Mouse (Mus musculus) hindbrain, embryonic 10.5 days (tissue): Measurements from ENCODE around the gene Pitpnb. TPM values are rescaled to one million over a fixed set of nuclear protein-coding genes. Genes with fewer than 3 reads are reported as not detected.

Source experiments
- DNase-seq: peaks from one replicate; pipeline ENCODE4 v3.0.0-alpha.2; 2017; ENCODE audit warnings: low spot score
- H3K27ac ChIP-seq: fragments of 300-500 bp; sonication (generic); 2 replicates; pipeline ENCODE4 v1.5.1; 2016; ENCODE audit warnings: mild to moderate bottlenecking, moderate library complexity
- H3K27me3 ChIP-seq: fragments of 300-500 bp; sonication (generic); 2 replicates; pipeline ENCODE4 v1.6.1; 2016; ENCODE audit warnings: mild to moderate bottlenecking; ENCODE audit not compliant: poor library complexity, insufficient read depth, severe bottlenecking
- H3K36me3 ChIP-seq: fragments of 300-500 bp; sonication (generic); 2 replicates; pipeline ENCODE4 v1.6.1; 2016; ENCODE audit warnings: mild to moderate bottlenecking, moderate library complexity
- H3K4me1 ChIP-seq: fragments of 300-500 bp; sonication (generic); replicated peaks from 2 replicates; pipeline ENCODE4 v1.6.1; 2016; ENCODE audit warnings: mild to moderate bottlenecking
- H3K4me3 ChIP-seq: fragments of 300-500 bp; sonication (generic); 2 replicates; pipeline ENCODE4 v1.5.1; 2016; ENCODE audit warnings: mild to moderate bottlenecking, moderate library complexity
- H3K9me3 ChIP-seq: fragments of 300-500 bp; sonication (generic); 2 replicates; pipeline ENCODE4 v1.6.1; 2016; ENCODE audit warnings: mild to moderate bottlenecking, moderate library complexity
- WGBS: fragments of 180-500 bp; shearing (Covaris S2); methylation state at CpG from one replicate; pipeline ENCODE4 v1.1.7; 2016; 5-methylcytosine and 5-hydroxymethylcytosine counted together
- polyA plus RNA-seq: library from polyadenylated mRNA; unstranded; fragments of >200 nt; fragmentation: Nextera tagmentation; extraction: Ambion mirVana; gene quantifications from 2 replicates; pipeline ENCODE4 v1.2.1, GENCODE M21; 2016

The Pitpnb gene
- polyA plus RNA-seq, 1 experiment from 2014 or later: 110 TPM

- WGBS: 1% methylated on average over 56 of the region's 56 CpGs
- Histone ChIP-seq H3K9me3 (no peaks in the 10 kb centered on the region), H3K36me3 (peaks cover 71% of the 10 kb centered on the region)
Measured at GRCm38 (mm10) chr5:111420011-111420691, 89.6 kb downstream of the Pitpnb start.

GRCm38 (mm10) chr5:111420896-111421295 lies 90.3 kb downstream of the Pitpnb start:
- WGBS: 10% methylated on average over 22 of the region's 22 CpGs
- DNase-seq: peak; percentile 62
- Histone ChIP-seq H3K9me3 (no peaks in the 10 kb centered on the region), H3K36me3 (peaks cover 77% of the 10 kb centered on the region), H3K27ac (peak overlapping the region; percentile 99), H3K4me1 (peaks cover 84% of the 10 kb centered on the region), H3K27me3 (peaks cover 7% of the 10 kb centered on the region; the same call in 1 of the 2 replicates), H3K4me3 (peak overlapping the region; percentile 99)

More at GRCm38 (mm10) chr5:111420011-111420691, 89.6 kb downstream of the Pitpnb start:
- peaks cover 83% of the 10 kb centered on the region for H3K4me1 ChIP-seq
- H3K27ac ChIP-seq: peak overlapping the region; percentile 99
- peak; percentile 59 for DNase-seq
- peaks cover 7% of the 10 kb centered on the region; the same call in 1 of the 2 replicates for H3K27me3 ChIP-seq
- H3K4me3 ChIP-seq: peak overlapping the region; percentile 99

- H3K27me3 ChIP-seq: peaks cover 7% of the 10 kb centered on the region; the same call in 1 of the 2 replicates
- peak overlapping the region; percentile 99 for H3K4me3 ChIP-seq
- peak overlapping the region; percentile 99 for H3K27ac ChIP-seq
- WGBS: 28% methylated on average over 15 of the region's 15 CpGs
- DNase-seq: peak; percentile 45
- peaks cover 82% of the 10 kb centered on the region for H3K36me3 ChIP-seq
- no peaks in the 10 kb centered on the region for H3K9me3 ChIP-seq
- peaks cover 88% of the 10 kb centered on the region for H3K4me1 ChIP-seq
Measured at GRCm38 (mm10) chr5:111421424-111421823, 90.9 kb downstream of the Pitpnb start.

GRCm38 (mm10) chr5:111422058-111422800 lies 91.7 kb downstream of the Pitpnb start:
- Histone ChIP-seq H3K4me1 (peaks cover 88% of the 10 kb centered on the region), H3K27ac (peak overlapping the region; percentile 99), H3K9me3 (no peaks in the 10 kb centered on the region), H3K36me3 (peaks cover 90% of the 10 kb centered on the region), H3K4me3 (peak overlapping the region; percentile 99), H3K27me3 (peaks cover 7% of the 10 kb centered on the region; the same call in 1 of the 2 replicates)
- peak; percentile 41 for DNase-seq
- WGBS: 20% methylated on average over 8 of the region's 8 CpGs

- Histone ChIP-seq H3K4me3 (peak overlapping the region; percentile 99), H3K9me3 (no peaks in the 10 kb centered on the region), H3K4me1 (peaks cover 96% of the 10 kb centered on the region), H3K27me3 (peaks cover 7% of the 10 kb centered on the region; the same call in 1 of the 2 replicates), H3K27ac (peak overlapping the region; percentile 99), H3K36me3 (peaks cover 98% of the 10 kb centered on the region)
- 33% methylated on average over 10 of the region's 10 CpGs for WGBS
- peak; percentile 53 for DNase-seq
Measured at GRCm38 (mm10) chr5:111423011-111423410, 92.4 kb downstream of the Pitpnb start.

GRCm38 (mm10) chr5:111423616-111424015 lies 93.1 kb downstream of the Pitpnb start:
- peaks cover 7% of the 10 kb centered on the region; the same call in 1 of the 2 replicates for H3K27me3 ChIP-seq
- peaks cover 99% of the 10 kb centered on the region for H3K36me3 ChIP-seq
- 55% methylated on average over 4 of the region's 4 CpGs for WGBS
- peak overlapping the region; percentile 99 for H3K27ac ChIP-seq
- H3K9me3 ChIP-seq: no peaks in the 10 kb centered on the region
- H3K4me3 ChIP-seq: peak overlapping the region; percentile 99
- no peak for DNase-seq
- peaks cover 96% of the 10 kb centered on the region for H3K4me1 ChIP-seq

- H3K9me3 ChIP-seq: no peaks in the 10 kb centered on the region
- peaks cover 96% of the 10 kb centered on the region for H3K4me1 ChIP-seq
- peak overlapping the region; percentile 23; the same call in 1 of the 2 replicates for H3K27ac ChIP-seq
- 83% methylated on average over 9 of the region's 9 CpGs for WGBS
- peaks cover 98% of the 10 kb centered on the region for H3K36me3 ChIP-seq
- H3K4me3 ChIP-seq: peak overlapping the region; percentile 99
- DNase-seq: no peak
- no peaks in the 10 kb centered on the region for H3K27me3 ChIP-seq
Measured at GRCm38 (mm10) chr5:111425813-111426212, 95.2 kb downstream of the Pitpnb start.

GRCm38 (mm10) chr5:111426249-111426648 lies 95.7 kb downstream of the Pitpnb start:
- Histone ChIP-seq H3K4me3 (peak overlapping the region; percentile 99), H3K27me3 (no peaks in the 10 kb centered on the region), H3K27ac (peak overlapping the region; percentile 67), H3K4me1 (peaks cover 96% of the 10 kb centered on the region), H3K36me3 (peaks cover 98% of the 10 kb centered on the region), H3K9me3 (no peaks in the 10 kb centered on the region)
- DNase-seq: no peak
- WGBS: 52% methylated on average over 5 of the region's 5 CpGs

GRCm38 (mm10) chr5:111428882-111429281 lies 98.3 kb downstream of the Pitpnb start:
- Histone ChIP-seq H3K36me3 (peaks cover 98% of the 10 kb centered on the region), H3K27ac (peak overlapping the region; percentile 81), H3K4me3 (peak overlapping the region; percentile 99), H3K4me1 (peaks cover 99% of the 10 kb centered on the region), H3K9me3 (no peaks in the 10 kb centered on the region), H3K27me3 (no peaks in the 10 kb centered on the region)
- WGBS: 43% methylated on average over 6 of the region's 6 CpGs
- no peak for DNase-seq

- 29% methylated on average over 7 of the region's 7 CpGs for WGBS
- H3K27ac ChIP-seq: peak overlapping the region; percentile 81
- no peak for DNase-seq
- peak overlapping the region; percentile 99 for H3K4me3 ChIP-seq
- H3K36me3 ChIP-seq: peaks cover 98% of the 10 kb centered on the region
- H3K9me3 ChIP-seq: no peaks in the 10 kb centered on the region
- peaks cover 99% of the 10 kb centered on the region for H3K4me1 ChIP-seq
- H3K27me3 ChIP-seq: no peaks in the 10 kb centered on the region
Measured at GRCm38 (mm10) chr5:111429726-111430125, 99.2 kb downstream of the Pitpnb start.

- DNase-seq: no peak
- H3K27ac ChIP-seq: peak overlapping the region; percentile 81; the same call in 1 of the 2 replicates
- H3K4me3 ChIP-seq: peak overlapping the region; percentile 99; the same call in 1 of the 2 replicates
- H3K4me1 ChIP-seq: peaks cover 100% of the 10 kb centered on the region
- no peaks in the 10 kb centered on the region for H3K27me3 ChIP-seq
- no peaks in the 10 kb centered on the region for H3K9me3 ChIP-seq
- WGBS: 70% methylated on average over 11 of the region's 11 CpGs
- peaks cover 99% of the 10 kb centered on the region for H3K36me3 ChIP-seq
Measured at GRCm38 (mm10) chr5:111431007-111431730, 100.6 kb downstream of the Pitpnb start.

GRCm38 (mm10) chr5:111432842-111433241 lies 102.3 kb downstream of the Pitpnb start:
- DNase-seq: no peak
- H3K9me3 ChIP-seq: no peaks in the 10 kb centered on the region
- H3K27me3 ChIP-seq: no peaks in the 10 kb centered on the region
- H3K36me3 ChIP-seq: peaks cover 99% of the 10 kb centered on the region
- no peak overlapping the region for H3K4me3 ChIP-seq
- peaks cover 100% of the 10 kb centered on the region for H3K4me1 ChIP-seq
- WGBS: 29% methylated on average over 5 of the region's 5 CpGs
- H3K27ac ChIP-seq: peak overlapping the region; percentile 75
